Mouse (Mus musculus) retina, adult 2 months (tissue): ENCODE data around the gene Lrrc51.
A peak's percentile ranks its signal among the peaks of the same experiment; 100 is the strongest.
"Not testable (repeated sequence)": the region's sequence is repeated elsewhere in the genome, so short reads cannot be mapped to it uniquely, and the experiment has no call there.

Experiments
- DNase-seq: peaks from one replicate; pipeline ENCODE4 v3.0.0-alpha.2; 2012; ENCODE audit warnings: low read depth, low spot score

Lrrc51 gene

GRCm38 (mm10) chr7:101933751-101934240 lies at the start of gene Lrrc51, which contains the start of gene Numa1:
Gene Lrrc51, minus strand, starts transcription at chr7:101933895.
Gene Numa1, plus strand, starts transcription at chr7:101934111.
- DNase-seq = peak; percentile 85

- no peak for DNase-seq
Measured at GRCm38 (mm10) chr7:101982735-101983134, 49.0 kb upstream of the Lrrc51 start.

- DNase-seq = no peak
Measured at GRCm38 (mm10) chr7:101974505-101974904, 40.8 kb upstream of the Lrrc51 start.

GRCm38 (mm10) chr7:101973730-101974129 lies 40.0 kb upstream of the Lrrc51 start:
- DNase-seq = no peak

GRCm38 (mm10) chr7:101971721-101972120 lies 38.0 kb upstream of the Lrrc51 start:
- DNase-seq = no peak

- peak; percentile 20 for DNase-seq
Measured at GRCm38 (mm10) chr7:101970821-101971461, 37.2 kb upstream of the Lrrc51 start.

GRCm38 (mm10) chr7:101970429-101970775 lies 36.7 kb upstream of the Lrrc51 start:
- peak; percentile 66 for DNase-seq

GRCm38 (mm10) chr7:101969694-101970428 lies 36.2 kb upstream of the Lrrc51 start:
- peak; percentile 45 for DNase-seq

GRCm38 (mm10) chr7:101968751-101969150 lies 35.1 kb upstream of the Lrrc51 start:
- DNase-seq = no peak

GRCm38 (mm10) chr7:101967256-101967655 lies 33.6 kb upstream of the Lrrc51 start:
- DNase-seq = no peak

GRCm38 (mm10) chr7:101965606-101966005 lies 31.9 kb upstream of the Lrrc51 start:
- no peak for DNase-seq

- no peak for DNase-seq
Measured at GRCm38 (mm10) chr7:101964551-101964950, 30.9 kb upstream of the Lrrc51 start.

GRCm38 (mm10) chr7:101963621-101964020 lies 29.9 kb upstream of the Lrrc51 start:
- DNase-seq = no peak

- no peak for DNase-seq
Measured at GRCm38 (mm10) chr7:101962829-101963228, 29.1 kb upstream of the Lrrc51 start.

- DNase-seq = no peak
Measured at GRCm38 (mm10) chr7:101956911-101957310, 23.2 kb upstream of the Lrrc51 start.

- no peak for DNase-seq
Measured at GRCm38 (mm10) chr7:101956481-101956880, 22.8 kb upstream of the Lrrc51 start.

GRCm38 (mm10) chr7:101955862-101956261 lies 22.2 kb upstream of the Lrrc51 start:
- no peak for DNase-seq

GRCm38 (mm10) chr7:101955276-101955675 lies 21.6 kb upstream of the Lrrc51 start:
- DNase-seq = no peak

- no peak for DNase-seq
Measured at GRCm38 (mm10) chr7:101954163-101954562, 20.5 kb upstream of the Lrrc51 start.

GRCm38 (mm10) chr7:101952098-101952497 lies 18.4 kb upstream of the Lrrc51 start:
- no peak for DNase-seq

GRCm38 (mm10) chr7:101951648-101952047 lies 18.0 kb upstream of the Lrrc51 start:
- no peak for DNase-seq

GRCm38 (mm10) chr7:101949008-101949407 lies 15.3 kb upstream of the Lrrc51 start:
- not testable (repeated sequence) for DNase-seq

GRCm38 (mm10) chr7:101939758-101940157 lies 6.1 kb upstream of the Lrrc51 start:
- no peak for DNase-seq
